Mouse (Mus musculus) bone marrow macrophage, adult 2 months (primary cell): ENCODE results near the gene Crls1.

ENCODE experiments used
- CTCF ChIP-seq: IDR thresholded peaks from 2 replicates; pipeline ENCODE4 v1.5.1; 2012; ENCODE audit warnings: low read depth, mild to moderate bottlenecking, low read length, moderate library complexity
- POLR2A ChIP-seq: IDR thresholded peaks from 2 replicates; pipeline ENCODE4 v1.6.1; 2012; ENCODE audit warnings: mild to moderate bottlenecking, low read depth, low read length, borderline replicate concordance

- TF ChIP-seq CTCF, result no peak
- TF ChIP-seq POLR2A, result no peak
Observed at GRCm38 (mm10) chr2:132853051-132853450, 6.6 kb downstream of the Crls1 start.
